Mouse (Mus musculus) testis, adult 2 months (tissue): ENCODE data around the gene Fut2.

Experiments
- CTCF ChIP-seq: fragments of 200-500 bp; IDR thresholded peaks from 2 replicates; pipeline ENCODE4 v1.5.1; 2012; ENCODE audit warnings: low read depth, mild to moderate bottlenecking, inconsistent platforms, low read length, moderate library complexity; ENCODE audit not compliant: control insufficient read depth, insufficient read depth, insufficient replicate concordance
- POLR2A ChIP-seq: fragments of 200-500 bp; IDR thresholded peaks from 2 replicates; pipeline ENCODE4 v1.6.1; 2012; ENCODE audit warnings: low read depth, mild to moderate bottlenecking, inconsistent platforms, low read length, moderate library complexity; ENCODE audit not compliant: control insufficient read depth

DNA sequence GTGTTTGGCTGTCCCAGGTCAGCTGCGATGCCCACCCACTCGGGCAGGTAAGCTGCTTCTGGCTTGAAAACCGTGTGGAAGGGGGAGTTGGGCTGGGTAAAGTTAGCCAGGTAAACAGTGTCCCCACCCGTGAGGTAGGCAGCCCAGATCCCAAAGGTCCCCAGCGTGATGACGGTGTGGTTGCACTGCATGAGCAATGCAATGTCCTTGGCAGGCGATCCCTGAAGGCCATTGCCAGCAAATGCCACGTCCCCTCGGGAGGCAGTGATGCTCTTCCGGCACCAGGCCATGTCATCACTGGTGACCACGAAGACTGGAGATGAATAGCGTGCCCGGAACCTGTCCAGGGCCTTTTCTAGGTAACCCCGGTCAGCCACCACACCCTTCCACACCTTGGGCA is 12.3 kb upstream of the Fut2 start:
- TF ChIP-seq POLR2A (no peak), CTCF (no peak)
